Mouse (Mus musculus) MN1 (cell line): Measurements from ENCODE around the gene Tent4a.
A peak's percentile ranks its signal among the peaks of the same experiment; 100 is the strongest.
"Not testable (repeated sequence)": the region's sequence is repeated elsewhere in the genome, so short reads cannot be mapped to it uniquely, and the experiment has no call there.

ENCODE experiments used
- DNase-seq: peaks from one replicate; pipeline ENCODE4 v3.0.0-alpha.2; 2016; ENCODE audit warnings: low spot score

Gene Tent4a

DNA sequence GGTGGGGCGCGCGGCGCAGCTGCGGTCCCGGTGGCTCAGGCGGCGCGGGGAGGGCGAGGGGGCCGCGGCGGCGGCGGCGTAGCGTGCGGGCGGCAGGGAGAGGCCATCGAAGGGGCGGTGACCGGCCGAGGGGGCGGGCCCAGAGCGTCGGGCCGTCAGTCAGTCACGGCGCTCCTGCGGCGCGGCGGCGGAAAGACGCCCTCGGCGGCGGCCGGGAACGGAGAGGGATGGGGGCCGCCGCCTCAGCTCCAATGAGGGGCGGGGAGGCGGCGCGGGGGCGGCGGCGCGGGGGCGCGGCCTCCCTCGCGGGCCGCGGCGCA is at the start of gene Tent4a:
Tent4a (minus strand) TSS at position 284 of the 320 bp plus-strand sequence.
- no peak for DNase-seq

DNA sequence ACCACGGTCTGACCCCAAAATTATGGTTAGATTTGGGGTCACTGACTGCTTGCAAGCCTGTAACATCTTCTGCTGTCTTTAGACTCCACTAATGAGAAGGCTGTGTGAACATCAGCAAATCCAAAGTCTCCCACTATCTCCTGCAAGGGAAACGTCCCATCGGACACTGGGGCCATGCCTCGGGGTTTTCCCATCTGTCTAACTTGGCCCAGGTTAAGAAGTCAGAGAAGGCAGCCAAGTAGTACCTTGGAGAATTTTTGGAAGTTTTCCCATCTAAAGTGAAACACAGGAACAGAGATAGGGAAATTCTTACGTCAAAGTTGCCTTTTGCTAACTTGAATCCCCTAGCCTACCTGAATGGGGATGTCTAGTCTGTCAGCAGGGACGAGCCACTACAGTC is 49.2 kb upstream of the Tent4a start:
- no peak for DNase-seq

GRCm38 (mm10) chr13:69582411-69582810 is 48.0 kb upstream of the Tent4a start:
- no peak for DNase-seq

DNA sequence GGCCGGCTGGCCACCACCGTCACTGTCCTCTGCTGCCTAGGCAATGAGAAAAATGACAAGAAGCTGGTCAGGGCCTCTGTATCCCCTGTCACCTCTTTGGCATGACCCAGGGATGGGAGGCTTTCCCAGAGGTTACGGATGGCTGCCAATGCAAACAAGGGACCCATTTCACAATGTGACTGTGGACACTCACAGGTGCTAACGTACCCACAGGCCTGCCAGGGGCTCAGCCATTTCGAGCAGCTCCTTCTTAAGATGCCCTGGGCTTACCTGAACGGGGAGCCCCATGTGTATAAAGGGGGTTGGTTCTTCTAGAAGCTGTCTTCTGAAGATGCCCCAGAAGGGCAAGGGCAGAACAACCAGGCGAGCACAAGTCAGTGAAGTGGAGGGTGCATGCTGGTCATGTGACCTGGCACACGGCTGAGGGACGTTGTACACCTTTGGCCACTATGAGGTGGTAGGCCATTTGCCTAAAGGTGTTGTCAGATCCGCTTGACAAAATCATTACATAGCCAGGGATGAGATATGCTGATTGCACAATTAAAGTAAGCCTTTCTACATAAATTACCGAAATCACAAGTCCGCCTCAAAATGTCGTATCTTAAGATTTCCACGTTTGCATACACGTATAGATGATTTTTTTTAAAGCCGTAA is 42.9 kb upstream of the Tent4a start:
- DNase-seq, result no peak

- DNase-seq, result peak; percentile 66
These were observed 42.3 kb upstream of the Tent4a start for GRCm38 (mm10) chr13:69576676-69577075.

DNA sequence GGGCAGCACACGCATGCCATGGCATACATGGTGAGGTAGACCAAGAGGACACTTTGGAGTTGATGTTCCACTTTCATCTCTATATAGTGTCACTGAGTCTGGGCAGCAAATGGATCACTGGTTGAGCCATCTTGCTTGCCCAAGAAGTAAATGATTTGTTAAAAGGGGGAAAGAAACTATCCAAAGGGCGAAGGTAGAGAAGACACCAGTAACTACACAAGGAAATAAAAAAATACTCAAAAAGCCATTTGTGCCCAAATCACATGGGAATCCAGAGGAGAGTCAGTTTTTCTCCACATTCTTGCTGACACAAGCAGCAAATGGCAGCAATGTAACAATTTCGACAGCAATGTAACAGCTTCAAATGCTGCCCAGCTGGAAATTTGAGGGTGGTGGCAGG is 38.2 kb upstream of the Tent4a start:
- no peak for DNase-seq

DNA sequence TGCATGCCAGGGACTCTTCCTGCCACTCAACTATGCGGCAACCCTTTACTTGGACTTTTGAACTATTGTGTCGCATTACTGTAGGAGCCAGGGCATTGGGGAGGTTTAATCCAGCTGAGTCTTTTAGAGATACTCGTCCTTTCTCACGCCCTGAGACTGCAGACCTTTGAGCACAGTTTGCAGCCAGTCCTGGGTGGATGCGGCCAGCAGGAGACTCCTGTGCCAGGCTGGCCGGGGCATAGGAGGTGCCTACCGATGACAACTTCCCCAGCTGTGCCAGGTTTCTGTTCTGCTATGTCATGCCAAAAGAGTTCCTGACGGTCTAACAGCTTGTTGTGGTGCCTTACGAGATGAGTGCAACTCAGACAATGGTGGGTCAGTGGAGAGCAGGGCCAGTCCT is 34.8 kb upstream of the Tent4a start:
- no peak for DNase-seq

- DNase-seq, result not testable (repeated sequence)
These were observed 31.0 kb upstream of the Tent4a start for GRCm38 (mm10) chr13:69565401-69565800.

GRCm38 (mm10) chr13:69564573-69564972 is 30.2 kb upstream of the Tent4a start:
- no peak for DNase-seq

DNA sequence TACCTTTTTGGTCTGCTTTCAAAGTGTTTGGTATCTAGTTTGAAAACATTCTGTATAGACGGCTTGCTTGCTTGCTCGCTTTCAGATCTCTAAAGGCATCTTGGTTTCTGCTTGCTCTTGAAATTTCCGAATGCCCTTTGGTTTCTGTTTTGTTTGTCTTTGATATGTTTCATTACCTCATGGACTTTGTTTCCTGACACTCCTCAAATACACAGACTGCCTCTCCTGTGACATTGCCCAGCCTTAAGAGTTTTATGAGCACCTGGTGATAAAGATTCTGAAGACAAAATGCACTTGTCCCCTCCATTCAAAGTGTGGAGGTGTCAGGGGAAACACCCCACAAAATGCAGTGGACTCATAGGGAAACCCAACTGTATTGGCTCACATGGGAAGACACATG is 29.5 kb upstream of the Tent4a start:
- no peak for DNase-seq

DNA sequence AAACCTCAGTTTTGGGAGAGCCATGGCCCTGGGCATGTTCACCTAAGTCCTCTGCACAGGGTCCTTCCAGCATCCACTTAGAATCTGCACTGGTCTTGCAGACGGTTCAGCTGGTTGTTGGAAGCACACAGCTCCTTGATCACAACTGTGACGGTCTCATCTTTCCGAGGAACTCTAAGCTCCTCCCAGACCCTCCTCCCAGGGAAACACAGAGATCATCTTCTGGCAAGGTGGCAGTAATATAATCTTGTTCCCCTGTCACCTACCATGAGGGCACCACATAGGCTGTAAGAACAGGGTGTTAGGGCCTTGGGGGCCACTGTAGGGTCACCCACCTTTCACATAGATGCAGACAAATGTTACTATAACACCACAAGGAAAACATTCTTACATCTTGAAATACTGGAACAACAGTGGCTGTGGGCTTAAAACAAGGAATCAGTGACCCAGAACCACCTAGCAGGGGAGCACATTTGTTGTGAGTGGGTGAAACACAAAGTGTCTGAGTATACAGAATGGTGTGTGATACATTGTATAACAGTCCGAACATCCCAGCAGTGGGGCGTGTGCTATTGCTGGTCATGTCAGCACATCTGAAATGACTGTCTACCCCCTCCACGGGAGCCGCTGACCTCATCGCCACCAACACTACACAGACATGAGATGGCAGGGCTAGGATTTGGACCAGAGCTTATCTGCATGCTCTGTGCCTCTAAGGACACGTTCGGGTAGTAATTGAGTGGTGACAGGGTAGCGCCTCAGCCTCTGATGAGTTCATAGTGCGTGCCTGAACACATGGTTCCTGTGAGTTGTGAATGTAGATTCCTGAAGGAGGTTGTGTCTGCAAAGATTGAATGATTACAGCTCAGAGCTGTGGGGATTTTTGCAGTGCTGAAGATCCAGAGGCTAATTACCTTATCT is 28.5 kb upstream of the Tent4a start:
- peak; percentile 51 for DNase-seq

- no peak for DNase-seq
These were observed 27.6 kb upstream of the Tent4a start for GRCm38 (mm10) chr13:69562004-69562403.

GRCm38 (mm10) chr13:69559291-69559961 is 25.0 kb upstream of the Tent4a start:
- DNase-seq, result no peak

- peak; percentile 73 for DNase-seq
These were observed 23.8 kb upstream of the Tent4a start for GRCm38 (mm10) chr13:69558098-69558660.

DNA sequence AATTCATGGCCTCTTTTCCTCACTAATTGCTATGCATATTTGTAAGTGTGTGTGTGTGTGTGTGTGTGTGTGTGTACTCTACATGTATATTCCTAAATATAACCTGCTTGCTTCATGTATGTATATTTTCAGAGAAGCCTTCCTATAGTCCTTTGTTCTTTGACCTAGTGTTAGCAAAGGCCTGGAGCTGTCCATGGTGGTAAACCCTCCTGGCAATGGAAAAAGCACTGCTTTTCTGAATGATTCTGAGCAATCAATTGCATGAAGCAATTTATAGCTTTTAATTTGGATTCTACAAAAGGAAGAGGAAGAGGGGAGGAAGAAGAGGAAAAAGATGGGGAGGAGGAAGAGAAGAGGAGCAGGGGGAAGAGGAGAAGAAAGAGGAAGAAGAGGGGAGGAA is 22.3 kb upstream of the Tent4a start:
- DNase-seq, result no peak

DNA sequence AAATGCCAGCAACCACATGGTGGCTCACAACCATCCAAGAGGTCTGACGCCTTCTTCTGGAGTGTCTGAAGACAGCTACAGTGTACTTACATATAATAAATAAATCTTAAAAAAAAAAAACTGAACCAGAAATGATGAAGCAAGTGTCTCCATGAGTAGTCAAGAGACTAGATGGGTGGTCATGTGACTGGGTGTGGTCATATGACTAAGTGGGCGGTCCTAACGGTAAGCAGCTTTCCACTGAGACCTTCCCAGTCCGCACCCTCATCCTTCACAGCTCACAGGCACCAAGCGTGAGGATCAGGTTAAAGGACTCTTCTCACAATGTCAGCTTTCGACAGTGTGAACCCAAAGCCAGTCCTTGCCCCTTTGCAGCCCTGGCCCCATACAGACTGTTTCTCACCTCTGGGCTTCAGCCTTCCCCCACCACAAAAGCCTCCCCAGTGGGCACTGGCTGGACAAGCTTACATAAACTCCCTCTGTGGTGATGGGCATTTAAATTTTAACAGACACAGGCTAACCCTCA is 21.6 kb upstream of the Tent4a start:
- no peak for DNase-seq

DNA sequence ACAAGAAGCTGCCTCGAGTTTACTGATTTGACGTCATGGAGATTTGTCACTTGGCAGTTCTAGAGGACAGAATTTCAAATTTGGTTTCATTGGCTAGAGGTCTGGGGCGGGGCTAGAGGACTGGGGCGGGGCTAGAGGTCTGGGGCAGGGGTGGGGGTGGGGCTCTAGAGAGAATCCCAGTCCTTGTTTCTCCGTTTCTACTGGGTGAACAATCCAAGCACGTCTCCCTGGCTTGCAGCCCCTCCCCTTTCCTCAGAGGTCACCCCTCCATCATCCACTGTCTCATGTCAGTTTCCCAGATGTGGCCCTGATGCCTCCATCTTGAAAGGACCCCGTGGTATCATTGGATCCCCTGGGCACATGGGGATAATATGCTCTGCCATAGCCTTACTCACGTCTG is 20.6 kb upstream of the Tent4a start:
- no peak for DNase-seq

- no peak for DNase-seq
These were observed 19.8 kb upstream of the Tent4a start for GRCm38 (mm10) chr13:69554255-69554654.

GRCm38 (mm10) chr13:69553024-69553423 is 18.6 kb upstream of the Tent4a start:
- DNase-seq, result peak; percentile 67

GRCm38 (mm10) chr13:69550831-69551230 is 16.4 kb upstream of the Tent4a start:
- DNase-seq, result no peak

DNA sequence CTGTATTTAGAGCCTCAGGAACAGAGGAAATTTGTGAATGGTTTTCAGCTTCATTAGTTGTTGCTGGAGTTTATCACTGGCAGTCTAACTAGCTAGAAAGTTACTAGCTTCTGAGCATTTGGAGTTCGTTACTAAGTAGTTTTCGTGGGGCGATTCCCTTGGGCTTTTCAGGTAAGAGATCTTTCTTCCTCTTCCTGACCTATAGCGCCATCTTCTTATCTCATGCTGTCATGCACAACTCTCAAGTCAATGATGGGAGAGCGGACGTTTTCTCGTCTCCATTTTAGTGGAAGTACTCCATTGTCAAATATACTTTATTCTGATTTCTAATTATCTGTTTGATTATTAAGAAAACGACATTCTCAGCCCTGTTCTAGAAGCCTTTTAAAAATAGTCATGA is 15.6 kb upstream of the Tent4a start:
- no peak for DNase-seq

DNA sequence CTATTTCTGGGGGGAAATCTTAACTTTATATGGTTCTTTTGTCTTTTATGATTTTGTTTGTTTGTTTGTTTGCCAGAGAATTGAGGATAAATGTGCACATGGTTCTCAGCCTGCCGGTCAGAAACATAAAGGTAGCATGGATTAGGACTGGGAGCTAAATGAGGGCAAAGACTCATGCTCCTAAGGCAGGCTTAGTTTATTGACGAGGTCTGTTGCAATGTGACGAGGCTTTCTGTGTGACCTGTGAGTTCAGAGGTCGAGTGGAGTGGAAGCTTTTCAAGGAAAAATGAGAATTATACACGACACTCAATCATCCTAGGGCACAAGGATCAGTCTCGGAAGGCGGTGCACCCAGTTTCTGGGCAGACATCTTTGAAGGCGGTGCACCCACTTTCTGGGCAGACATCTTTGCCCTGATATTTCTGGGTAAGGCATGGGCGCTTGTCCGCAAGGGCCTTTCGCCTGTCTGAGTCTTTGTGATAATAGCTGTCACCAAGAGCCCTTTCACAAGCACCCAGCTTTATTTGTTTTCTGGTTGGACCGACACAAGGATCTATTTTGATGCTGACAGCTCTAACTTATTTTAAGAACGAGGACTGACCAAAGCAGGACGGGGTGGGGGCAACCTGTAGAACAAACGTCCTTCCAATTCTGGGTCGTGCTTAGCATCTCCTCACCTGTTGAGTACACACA is 13.2 kb upstream of the Tent4a start:
- DNase-seq, result no peak
